Mouse (Mus musculus) CD4-positive, CD25-positive, alpha-beta regulatory T cell, adult 4 months (primary cell): ENCODE measurements around the gene Lrrc51. TPM values are rescaled to one million over a fixed set of nuclear protein-coding genes. Genes with fewer than 3 reads are reported as not detected.
A peak's percentile ranks its signal among the peaks of the same experiment; 100 is the strongest.

Experiments used
- ATAC-seq: one replicate; pipeline ENCODE4 v1.8.0; 2017
- polyA plus RNA-seq, 2 experiments: library from polyadenylated mRNA; unstranded; fragments of 100-300 nt; shearing (Covaris generic); gene quantifications; one replicate each; pipeline ENCODE4 v1.2.1; 2017

Lrrc51 gene
- 1 to 10 TPM; 4.8 to 6.1 TPM for polyA plus RNA-seq

DNA sequence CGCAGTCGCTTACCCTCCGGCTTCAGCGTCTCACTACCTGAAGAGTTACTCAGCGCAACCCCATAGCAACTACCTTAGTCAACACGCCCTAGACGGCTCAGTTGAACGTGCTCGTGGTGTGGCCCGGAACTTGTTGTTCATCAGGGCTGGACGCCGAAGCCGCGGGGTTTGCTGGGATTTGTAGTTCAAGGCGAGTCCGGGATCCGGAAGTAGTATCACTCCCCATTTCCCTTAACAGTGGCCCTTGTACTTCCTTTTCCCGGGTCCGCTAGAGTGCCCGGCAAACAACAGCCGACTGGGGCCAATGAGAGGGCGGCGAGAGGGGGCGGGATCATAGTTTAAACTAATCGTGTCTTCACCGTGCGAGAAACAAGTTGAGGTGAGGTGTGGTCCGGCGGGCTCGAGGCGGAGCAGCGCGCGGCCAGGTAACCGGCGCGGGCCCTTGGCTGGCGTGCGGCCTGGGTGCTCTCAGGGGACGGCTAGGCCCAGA is at the start of gene Lrrc51, which contains the start of gene Numa1:
Gene Lrrc51, minus strand, starts transcription at position 145 of the 490 bp plus-strand sequence.
Gene Numa1, plus strand, starts transcription at position 361 of the 490 bp plus-strand sequence.
- ATAC-seq, result peak; percentile 96

DNA sequence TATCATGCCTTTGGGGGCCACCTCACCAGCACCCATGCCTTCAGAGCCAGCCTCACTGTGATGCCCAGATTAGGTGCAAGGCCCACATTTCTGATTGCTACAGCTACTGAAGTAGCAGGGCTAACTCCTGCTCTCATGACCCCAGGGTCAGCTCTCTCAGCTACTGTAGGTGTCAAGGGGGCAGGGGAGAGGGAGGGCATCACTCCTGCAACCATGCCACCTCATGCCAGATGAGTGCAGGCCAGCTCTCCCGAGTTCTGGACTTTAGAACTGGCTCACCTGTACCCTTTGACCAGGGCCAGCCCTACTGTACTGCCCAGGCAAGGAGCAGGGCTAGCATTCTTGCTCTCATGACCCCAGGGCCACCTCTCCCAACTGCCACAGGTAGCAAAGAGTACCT is 49.0 kb upstream of the Lrrc51 start:
- no peak for ATAC-seq

DNA sequence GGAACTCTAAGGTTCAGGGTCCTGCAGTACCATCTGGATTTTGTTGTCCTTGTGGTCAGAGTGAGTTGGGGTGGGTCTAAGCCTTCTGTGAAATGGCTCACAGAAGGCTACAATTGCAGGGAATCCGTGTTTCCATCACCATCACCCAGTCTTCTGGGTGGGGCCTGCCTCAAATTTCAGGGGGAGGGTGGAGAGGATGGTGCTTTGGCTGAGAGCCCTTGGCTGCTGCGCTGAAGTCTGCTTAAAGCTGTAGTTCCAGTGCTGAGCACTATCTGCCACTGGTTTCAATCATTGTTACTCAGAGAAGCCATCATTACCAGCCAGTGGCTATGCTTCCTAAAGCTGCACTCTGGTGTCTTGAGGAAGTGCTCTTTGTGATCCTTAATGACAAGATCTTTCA is 40.8 kb upstream of the Lrrc51 start:
- no peak for ATAC-seq

DNA sequence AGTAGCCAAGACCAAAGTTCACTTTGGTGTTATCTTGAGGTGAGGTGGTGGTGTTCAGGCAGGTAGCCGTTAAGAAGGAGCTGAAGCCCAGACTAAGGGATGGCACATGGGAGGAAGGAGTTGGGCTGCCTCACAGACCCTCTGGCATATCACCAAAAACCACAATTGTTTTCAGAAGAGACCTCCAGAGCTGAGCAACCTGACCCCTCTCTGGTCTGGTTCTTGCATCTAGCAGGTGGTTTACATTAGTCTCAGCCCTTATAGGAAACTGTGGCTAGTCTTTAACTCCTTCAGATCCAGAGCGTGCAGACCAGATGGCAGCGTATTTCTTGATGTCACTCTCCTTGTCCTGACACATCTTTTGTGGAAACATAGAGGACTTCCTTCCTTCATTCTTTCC is 40.0 kb upstream of the Lrrc51 start:
- ATAC-seq, result no peak

DNA sequence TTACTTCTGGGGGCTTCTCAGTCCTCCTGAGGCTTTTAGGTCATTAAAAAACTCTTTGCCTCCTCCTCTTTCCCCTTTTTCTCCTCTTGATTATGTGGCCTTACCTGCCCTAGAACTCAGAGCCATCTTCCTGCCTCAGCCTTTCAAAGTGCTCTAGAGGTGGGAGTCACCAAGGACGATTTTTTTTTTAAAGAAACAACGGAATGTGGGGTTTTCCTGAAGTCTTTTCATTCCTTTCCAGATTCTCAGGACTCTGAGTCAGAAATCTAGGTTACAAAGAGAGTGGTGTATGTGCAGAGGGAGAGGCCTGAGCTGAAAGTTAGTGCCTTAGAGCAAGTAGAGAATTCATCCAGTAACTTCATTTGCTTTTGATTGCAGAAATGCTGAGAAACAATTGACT is 38.0 kb upstream of the Lrrc51 start:
- ATAC-seq, result no peak

DNA sequence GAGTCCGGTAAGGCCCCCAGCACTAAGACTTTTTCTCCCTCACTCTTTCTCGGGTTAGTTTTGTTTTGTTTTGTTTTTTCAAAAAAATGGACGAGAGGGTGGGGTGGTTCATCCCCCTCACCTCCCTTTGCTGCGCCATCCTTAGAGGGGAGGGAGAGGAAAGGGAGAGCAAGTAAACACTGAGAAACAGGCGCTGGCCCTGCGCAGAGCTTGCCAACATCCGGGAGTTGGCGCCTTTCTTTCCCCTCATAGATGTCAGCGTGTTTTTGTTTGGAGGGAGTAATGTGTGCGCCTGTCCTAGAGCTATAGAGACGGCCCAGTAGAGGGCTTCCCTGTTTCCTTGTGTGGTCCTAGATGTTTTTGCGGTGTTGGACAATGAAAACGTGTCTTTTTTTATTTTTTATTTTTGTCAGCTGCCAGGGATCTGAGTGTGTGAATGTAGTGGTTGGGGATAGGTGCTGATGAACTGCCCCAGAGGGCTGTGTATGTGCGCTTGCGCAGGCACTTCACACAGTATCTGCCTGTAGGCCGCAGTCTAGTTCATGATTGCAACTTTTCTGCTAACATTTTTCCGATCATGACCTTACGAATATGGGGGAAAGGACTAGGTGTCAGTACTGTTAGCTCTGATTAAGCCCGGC is 37.2 kb upstream of the Lrrc51 start:
- ATAC-seq, result peak; percentile 64

DNA sequence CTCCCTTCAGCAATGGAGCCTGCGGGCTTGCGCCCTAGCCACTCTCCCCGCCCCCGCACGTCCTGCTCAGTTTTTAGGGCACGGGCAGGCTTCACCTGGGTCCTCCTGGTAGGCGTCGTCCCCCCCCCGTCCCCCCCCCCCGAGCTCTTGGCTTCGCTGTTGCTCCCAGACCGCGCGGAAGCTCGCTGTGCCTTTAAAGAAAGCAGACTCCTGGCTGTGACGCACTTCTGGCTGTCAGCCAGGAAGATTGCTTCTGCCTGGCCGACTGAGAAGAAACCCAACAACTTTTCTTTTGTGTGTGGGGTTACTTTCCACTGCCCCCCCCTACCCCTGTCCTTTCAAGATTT is 36.7 kb upstream of the Lrrc51 start:
- peak; percentile 60 for ATAC-seq

DNA sequence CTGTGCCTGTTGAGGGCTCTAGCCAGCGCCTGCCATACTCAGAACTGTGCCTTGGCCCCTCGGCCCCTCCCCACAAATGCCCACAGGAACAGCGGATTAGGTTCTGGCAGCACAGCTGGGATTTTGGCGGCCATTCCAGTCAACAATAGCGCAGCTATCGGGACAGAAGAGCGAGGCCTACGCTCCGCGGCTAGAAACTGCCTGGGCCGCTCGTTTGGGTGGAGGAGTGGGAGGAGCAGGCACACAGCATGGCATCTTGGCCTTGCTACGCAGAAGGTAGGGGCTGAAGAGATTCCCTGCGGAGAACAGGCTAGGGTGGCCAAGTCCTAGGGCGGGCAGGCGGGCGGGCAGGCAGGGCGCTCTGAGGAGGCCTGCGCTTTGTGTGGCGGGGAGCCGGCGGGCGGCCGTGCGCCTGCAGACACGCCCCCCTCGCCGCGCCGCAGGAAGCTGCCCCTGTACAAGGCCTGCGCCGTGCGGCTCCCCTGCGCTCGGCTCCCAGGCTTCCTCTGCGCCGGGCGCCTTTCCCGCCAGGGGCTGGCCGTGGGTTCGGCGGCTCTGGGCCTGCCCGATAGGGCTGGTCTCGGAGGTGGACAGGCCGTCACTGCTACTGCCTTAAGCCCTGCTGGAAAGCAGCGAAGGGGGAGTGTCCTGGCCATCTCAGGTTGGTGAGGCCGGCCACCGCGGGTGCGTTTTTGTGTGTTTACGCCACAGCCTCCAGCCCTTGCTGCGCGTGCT is 36.2 kb upstream of the Lrrc51 start:
- ATAC-seq, result peak; percentile 67

DNA sequence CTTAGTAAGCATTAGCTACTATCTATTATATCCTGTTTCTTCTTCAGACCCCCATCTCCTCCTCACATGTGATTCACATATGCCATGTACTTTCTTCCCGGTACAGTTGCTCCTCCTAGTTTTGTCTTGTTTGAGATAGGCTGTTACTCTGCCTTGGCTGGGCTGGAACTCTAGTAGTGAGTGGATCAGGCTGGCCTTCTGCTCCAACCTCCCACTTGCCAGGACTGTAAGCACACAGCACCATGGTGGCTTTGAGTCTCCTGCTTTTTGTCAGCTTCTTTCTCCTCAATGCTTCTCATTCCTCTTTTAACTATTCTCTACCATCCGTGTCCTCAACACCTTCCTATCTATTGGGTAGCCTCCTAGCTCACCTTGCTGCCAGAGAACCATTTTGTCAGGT is 35.1 kb upstream of the Lrrc51 start:
- no peak for ATAC-seq

DNA sequence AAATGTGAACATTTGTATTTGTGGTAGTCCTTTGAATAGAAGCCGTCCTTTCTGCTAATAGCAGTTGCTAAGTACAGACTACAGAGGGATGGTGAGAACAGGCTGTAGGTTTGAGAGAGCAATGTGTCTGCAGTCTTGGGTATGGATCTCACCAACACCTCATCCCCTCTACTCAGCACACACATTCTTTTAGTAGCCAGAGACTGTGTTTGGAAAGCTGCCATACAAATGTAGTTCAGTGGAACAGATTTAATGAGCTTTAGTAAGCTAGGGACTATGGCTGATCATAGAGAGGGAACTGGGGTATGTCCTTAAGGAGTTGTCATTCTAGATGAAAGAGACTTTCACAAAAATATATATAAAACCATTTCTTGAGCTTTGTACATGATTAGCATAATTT is 33.6 kb upstream of the Lrrc51 start:
- ATAC-seq, result no peak

DNA sequence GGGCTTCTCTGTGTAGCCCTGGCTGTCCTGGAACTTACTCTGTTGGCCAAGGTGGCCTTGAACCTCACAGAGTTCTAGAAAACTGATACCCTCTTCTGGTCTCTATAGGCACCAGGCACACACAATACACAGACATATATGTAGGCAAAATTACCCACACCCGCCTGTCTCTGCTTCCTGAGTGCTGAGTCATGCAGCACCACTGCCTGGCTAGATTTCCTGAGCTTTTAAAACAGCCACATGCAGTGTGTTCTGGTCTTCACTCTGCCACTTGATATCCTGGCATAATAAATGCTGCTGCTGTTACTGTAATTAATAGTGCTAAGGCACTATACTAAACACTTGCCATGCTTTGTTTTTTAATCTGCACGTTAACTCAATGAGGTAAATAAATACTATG is 31.9 kb upstream of the Lrrc51 start:
- no peak for ATAC-seq

DNA sequence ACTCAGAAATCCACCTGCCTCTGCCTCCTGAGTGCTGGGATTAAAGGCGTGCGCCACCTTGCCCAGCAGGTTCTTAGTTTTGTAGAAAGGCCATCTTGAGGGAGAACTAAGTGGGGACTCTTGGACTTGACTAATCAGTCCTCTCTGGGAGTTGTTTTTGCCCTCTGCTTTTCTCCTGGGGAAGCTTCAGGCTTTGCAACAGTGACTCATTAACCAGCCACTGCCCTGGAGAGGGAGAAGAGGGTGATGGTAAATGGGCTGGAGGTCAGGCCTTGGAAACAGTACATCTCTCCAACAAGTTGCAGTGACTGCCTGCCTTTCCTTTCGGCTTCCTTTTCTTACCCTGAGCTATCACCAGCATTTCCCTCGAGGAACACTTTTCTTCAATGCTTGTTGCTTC is 30.9 kb upstream of the Lrrc51 start:
- no peak for ATAC-seq

DNA sequence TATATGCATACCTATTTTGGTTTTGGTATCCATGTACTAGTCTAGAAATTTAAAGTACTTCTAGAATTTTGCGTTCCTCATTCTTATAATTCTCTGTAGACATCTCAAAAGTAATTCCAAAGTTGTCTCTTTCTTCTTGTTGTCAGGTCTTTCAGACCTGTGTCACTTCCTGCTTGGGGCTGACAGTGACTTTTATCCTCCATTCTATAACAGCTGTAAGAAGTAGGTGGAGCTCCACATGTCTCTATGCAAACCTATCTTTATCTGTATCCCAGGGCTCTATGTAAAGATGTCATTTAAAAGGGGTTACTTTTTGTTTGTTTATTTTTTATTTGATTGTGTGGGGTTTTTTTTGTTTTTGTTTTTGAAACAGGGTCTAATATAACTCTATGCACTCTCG is 29.9 kb upstream of the Lrrc51 start:
- peak; percentile 58 for ATAC-seq

DNA sequence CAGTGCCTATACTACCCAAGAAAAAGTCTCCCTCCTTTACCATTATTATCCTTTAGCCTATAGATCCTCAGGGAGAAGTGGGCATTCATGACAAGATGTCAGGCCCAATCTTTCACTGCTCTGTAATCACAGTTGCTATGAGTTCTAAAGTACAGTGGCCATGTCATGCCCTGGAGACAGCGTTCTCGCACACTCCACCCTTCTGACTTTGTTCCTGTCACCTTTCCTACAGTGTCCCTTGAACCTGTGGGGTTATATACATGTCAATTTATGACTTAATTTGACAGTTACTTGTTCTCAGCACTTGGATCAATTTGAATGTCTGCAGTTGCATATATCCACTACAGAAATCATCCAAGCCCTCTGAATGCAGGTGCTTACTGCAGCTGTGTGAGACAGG is 29.1 kb upstream of the Lrrc51 start:
- no peak for ATAC-seq

DNA sequence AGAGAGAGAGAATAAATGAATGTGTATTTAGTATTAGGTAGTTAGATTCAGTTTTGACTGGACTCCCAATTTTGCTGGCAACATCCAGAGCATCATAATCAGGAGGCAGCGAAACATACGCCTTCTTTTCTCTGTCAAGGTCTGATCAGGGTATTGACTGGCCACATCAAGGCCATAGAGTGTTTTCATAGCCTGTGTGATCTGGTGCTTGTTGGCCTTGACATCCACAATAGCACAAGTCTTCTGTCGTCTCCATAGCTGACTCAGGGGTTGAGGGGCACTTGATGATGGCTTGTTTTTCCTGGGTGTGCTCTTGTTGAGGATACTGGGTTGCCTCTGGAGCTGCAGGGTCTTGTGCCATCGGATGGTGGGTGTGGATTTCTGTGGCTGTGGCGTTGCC is 23.2 kb upstream of the Lrrc51 start:
- ATAC-seq, result no peak

DNA sequence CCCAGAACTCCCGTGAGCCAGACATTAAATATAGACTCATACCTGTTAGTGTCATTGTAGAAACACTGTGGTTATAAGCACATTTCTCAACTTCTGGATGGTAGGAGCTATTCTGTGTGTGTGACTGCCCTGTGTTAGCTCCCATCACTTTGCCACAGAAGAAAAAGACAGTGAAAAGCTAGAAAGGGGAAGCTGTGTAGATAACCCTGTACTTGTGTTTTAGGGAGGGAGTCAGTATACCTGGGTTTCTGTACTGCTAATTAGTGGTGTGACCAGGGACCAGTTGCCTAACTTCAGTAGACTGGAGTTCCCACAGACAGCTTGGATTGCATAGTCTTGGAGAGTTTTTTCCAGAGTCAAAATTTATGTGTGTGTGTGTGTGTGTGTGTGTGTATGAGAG is 22.8 kb upstream of the Lrrc51 start:
- ATAC-seq, result no peak

DNA sequence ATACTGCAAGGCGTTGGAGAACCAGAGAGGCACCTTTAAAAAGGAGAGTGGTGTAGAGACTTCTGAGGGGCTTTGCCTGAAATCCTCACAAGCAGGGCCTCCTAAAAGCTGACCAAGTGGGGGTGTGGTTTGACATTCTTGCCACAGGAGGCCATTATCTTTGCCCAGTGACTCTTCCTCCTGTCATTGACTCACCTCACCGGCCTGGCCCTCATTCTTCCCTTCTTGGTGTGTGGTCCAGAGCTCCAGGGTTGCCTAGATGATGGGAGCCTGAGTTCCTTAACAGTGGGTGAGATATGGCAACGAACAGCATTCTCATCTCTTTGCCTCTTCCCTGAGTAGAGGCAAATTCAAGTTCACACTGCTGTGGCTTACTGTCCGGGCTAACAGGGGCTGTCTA is 22.2 kb upstream of the Lrrc51 start:
- ATAC-seq, result no peak

DNA sequence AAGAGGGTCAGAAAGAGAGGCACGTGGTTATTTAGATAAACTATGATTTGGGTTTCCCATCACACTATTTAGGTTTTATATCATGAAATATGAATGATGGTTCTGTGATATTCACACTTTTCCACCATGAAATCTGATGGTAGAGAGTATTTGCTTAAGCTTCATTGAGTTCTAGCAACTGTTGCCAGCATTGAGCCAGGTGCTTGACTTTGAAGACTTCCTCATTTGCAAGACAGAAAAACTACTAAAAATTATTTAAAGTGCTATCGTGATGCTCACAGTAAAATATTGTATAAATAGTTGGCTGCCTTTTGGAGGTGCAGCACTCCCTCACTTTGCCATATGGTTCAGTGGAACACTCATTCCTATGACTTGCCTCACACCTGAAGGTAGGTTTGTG is 21.6 kb upstream of the Lrrc51 start:
- ATAC-seq, result no peak

DNA sequence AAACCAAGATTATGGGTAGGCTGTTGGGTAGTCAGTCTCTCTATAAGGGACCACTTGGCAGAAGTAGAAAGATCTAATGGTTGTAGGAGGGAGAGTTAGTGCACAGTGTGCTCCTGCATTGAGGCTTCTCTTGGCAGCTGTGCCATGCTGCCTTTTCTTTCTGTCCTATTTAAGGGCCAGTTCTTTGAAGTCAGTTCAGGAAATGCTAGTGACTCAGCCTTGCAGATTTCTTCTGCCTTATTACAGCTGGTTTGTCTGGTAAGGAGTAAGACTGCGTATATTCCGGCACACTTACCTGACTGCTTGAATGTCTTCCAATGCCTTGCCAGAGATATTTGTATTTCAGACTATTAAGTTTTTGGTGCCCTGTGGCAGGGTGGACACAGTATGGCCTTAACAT is 20.5 kb upstream of the Lrrc51 start:
- no peak for ATAC-seq

DNA sequence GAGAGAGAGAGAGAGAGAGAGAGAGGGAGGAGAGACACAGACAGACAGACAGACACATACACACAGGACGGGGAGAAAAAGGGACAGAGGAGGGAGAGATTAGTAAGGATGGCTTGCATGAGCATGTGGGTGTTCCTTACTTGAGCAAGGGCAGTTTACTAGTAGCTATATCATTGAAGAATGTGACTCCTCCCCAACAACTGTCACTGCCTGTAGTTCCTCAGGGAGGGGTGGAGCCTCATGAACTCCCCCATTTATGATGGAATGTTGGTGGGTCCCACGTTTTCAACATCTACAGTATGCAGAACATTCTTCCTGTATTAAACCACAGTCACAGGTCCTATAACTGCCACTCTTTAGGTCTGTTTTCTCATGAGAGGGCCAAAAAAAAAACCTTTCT is 18.4 kb upstream of the Lrrc51 start:
- ATAC-seq, result no peak

DNA sequence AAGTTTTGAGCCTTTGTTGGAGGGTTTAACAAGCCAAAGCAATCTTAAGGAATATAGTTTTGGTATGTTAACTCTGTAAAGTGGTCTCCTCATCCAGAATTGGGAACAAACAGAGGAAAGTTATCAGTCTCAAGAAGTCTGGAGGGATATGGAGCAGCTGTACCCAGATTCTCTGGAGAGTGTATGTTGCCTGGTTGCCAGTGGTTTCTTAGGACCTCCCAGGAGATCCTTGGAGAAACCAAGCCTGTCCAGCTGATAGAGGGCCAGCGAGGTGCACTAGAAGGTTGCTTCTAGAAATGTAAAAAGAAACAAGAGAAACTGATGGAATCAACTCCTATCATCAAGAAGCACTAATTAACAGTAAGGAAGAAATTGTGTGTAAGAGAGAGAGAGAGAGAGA is 18.0 kb upstream of the Lrrc51 start:
- ATAC-seq, result no peak

DNA sequence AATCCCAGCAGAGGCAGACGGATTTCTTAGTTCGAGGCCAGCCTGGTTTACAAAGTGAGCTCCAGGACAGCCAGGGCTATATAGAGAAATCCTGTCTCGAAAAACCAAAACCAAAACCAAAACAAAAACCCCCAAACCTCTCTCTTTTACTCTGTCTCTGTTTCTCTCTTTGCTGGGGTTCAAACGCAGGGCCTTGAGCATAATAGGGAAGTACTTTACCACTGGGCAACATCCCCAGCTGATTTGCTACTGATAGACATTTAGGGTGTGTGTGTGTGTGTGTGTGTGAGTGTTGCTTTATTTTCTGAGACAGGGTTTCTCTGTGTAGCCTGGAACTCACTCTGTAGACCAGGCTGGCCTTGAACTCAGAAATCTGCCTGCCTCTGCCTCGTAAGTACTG is 15.3 kb upstream of the Lrrc51 start:
- ATAC-seq, result peak; percentile 70

DNA sequence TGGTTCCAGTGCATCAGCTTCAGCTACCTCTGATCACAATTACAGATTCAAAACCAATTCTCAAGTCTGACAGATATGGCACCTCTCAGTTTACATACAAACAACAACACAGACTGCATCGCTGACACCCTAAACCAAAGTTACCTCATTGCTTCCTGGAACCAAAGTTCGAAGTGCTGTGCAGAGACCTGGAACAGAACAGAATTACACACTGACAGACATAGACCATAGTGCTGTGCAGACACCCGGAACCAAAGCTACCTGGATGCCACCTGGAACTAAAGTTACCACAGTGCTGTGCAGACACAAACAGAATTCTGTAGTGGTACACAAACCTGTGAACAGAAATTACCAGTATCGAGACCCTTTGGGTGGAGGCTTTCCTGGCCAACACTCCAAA is 6.1 kb upstream of the Lrrc51 start:
- ATAC-seq, result no peak

DNA sequence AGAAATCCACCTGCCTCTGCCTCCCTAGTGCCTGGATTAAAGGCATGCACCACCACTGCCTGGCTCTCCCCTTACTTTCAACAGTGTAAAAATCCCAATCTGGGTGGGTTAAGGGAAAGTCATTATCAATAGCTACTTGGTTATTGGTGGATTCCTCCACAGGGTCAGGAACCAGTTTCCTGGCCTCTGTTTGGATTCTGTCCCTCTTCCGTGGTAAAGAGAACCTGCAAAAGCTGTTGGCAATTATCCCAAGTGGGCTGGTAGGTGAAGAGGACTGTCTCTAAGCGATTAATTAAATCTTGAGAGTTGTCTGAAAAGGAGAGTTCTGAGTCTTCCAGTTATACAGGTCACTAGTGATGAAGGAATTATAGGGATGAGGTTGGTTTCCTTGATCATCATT is 4.7 kb upstream of the Lrrc51 start:
- ATAC-seq, result no peak

DNA sequence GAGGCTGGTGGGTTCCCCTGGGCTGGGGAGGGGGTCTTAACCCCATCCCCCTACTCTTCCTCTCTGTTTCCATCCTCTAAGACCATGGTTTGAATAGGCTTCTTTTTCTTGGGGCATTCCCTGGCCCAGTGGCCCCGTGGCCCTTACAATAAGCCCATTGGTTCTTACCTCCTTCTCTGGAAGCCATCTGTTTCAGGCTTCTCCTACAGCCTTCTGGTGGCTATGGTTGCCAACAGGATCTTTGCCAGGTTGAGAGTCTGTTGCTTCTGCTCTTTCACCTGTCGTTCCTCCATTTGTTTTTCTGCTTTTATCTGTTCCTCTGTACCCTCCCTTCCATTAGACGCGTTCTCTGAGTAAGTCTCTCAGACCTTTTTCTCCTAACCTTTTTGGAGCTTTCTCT is 3.9 kb upstream of the Lrrc51 start:
- no peak for ATAC-seq
